Comparison of ENCODE assay signal across 8 mouse cellular contexts in the genomic region with DNA sequence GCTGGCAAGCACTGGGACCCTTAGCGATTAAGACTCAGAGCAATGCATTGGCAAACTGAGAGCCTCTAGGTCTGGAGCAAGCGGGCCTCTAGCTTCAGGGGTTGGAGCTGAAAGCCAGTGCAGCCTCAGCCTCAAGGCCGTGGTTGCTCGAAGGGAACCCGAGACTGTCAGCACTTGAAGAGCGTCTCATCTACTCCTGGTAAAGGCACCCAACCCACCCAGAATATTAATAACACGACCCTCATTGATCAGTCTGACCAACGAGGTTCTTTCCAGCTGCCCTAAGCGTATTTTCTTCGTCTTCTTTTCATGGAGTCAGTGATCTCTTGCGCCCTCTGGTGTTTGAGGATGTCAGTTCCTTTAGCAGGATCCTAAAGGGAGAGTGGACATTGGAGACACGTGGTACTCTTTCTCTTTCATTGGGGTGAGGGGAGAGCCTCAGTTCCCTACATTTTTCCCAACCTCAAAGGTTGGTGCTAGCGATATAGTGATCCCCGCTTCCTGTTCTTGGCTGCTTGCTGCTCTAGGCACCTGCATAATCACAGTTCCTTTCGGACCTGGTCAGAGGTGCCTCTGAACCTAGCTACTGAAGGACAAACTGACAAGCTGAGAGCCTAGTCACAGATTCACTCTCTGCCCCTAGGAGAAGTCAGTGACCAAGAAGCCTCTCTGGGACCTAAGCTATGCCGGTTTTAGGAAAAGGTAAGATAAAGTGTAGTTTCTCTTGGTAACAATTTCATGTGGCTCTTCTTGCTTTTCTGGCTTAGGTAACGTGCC.
A peak's percentile ranks its signal among the peaks of the same experiment; 100 is the strongest.
DNase-seq lines count a peak whose midpoint lies in the region; ATAC-seq and TF ChIP-seq lines count a peak whose summit lies in the region.

No protein-coding gene starts in this region.

- peak; percentile 98 for ATAC-seq in frontal cortex, adult (ENCODE audit: low TSS enrichment)
- ATAC-seq in hindbrain, embryonic 16.5 days: peak; percentile 90

- H3K9ac ChIP-seq in hindbrain, embryonic 16.5 days (ENCODE audit: low read depth, low read length): peak overlapping the region; percentile 12; the same call in 1 of the 2 replicates

- H3K4me2 ChIP-seq in hindbrain, embryonic 16.5 days (ENCODE audit: low read length): peak overlapping the region; percentile 46

- H3K27ac ChIP-seq in cerebellum, adult 2 months (ENCODE audit: insufficient read depth, low read length): no peak overlapping the region
- no peak overlapping the region for H3K27ac ChIP-seq in hindbrain, embryonic 16.5 days (ENCODE audit: low read depth, low read length)

- DNase-seq in R1 (ENCODE audit: low read depth, low spot score): peak; percentile 86
- DNase-seq in cerebellum, adult 2 months: peak; percentile 63 to 74
- peak; percentile 54 to 87 for DNase-seq in layer of hippocampus, postnatal 25 days (ENCODE audit: extremely low spot score in 1 of 2, low spot score in 1 of 2)
- DNase-seq in lung, postnatal 10 days: peak; percentile 79
- DNase-seq in retina, embryonic 14.5 days (ENCODE audit: low spot score): peak; percentile 91
- peak; percentile 62 for DNase-seq in urinary bladder, postnatal 25 days (ENCODE audit: low spot score)

- H3K36me3 ChIP-seq in hindbrain, embryonic 16.5 days (ENCODE audit: control insufficient read depth, insufficient read depth, low read length): no peaks in the 10 kb centered on the region

- H3K27me3 ChIP-seq in cerebellum, adult 2 months (ENCODE audit: control insufficient read depth, insufficient read depth, low read length): no peaks in the 10 kb centered on the region
- H3K27me3 ChIP-seq in hindbrain, embryonic 16.5 days (replicated peaks; ENCODE audit: control insufficient read depth, insufficient read depth, low read length): no peaks in the 10 kb centered on the region

- no peak for TF ChIP-seq POLR2A in cerebellum, adult 2 months (IDR thresholded peaks at IDR 0.05; ENCODE audit: borderline replicate concordance, insufficient read depth, low read length)

- WGBS in cerebellum, adult 2 months: 23% methylated on average over 17 of the region's 17 CpGs
- WGBS in hindbrain, embryonic 16.5 days: 28% methylated on average over 17 of the region's 17 CpGs

- H3K4me3 ChIP-seq in cerebellum, adult 2 months (replicated peaks; ENCODE audit: insufficient read depth, low read depth, low read length): peak overlapping the region; percentile 35
- H3K4me3 ChIP-seq in hindbrain, embryonic 16.5 days (ENCODE audit: low read length): peak overlapping the region; percentile 16

- TF ChIP-seq CTCF in cerebellum, adult 2 months (IDR thresholded peaks at IDR 0.05; ENCODE audit: borderline replicate concordance, insufficient read depth, low read depth, low read length): peak; percentile 63; the same call in 1 of the 2 replicates

- no peaks in the 10 kb centered on the region for H3K4me1 ChIP-seq in cerebellum, adult 2 months (ENCODE audit: control insufficient read depth, insufficient read depth, low read length)
- H3K4me1 ChIP-seq in hindbrain, embryonic 16.5 days (ENCODE audit: control insufficient read depth, insufficient read depth, low read depth, low read length): no peaks in the 10 kb centered on the region; the same call in 1 of the 2 replicates

- H3K9me3 ChIP-seq in hindbrain, embryonic 16.5 days (ENCODE audit: control insufficient read depth, low read length): no peaks in the 10 kb centered on the region
